Mouse (Mus musculus) liver, postnatal 0 days (tissue): Measurements from ENCODE around the gene Il13.

Experiments
- CTCF ChIP-seq: sonication (generic); IDR thresholded peaks from 2 replicates; pipeline ENCODE4 v1.5.1; 2016; ENCODE audit warnings: antibody characterized with exemption, low read depth
- EP300 ChIP-seq: IDR thresholded peaks from 2 replicates; pipeline ENCODE4 v1.6.1; 2016; ENCODE audit warnings: antibody characterized with exemption, low read depth, mild to moderate bottlenecking

DNA sequence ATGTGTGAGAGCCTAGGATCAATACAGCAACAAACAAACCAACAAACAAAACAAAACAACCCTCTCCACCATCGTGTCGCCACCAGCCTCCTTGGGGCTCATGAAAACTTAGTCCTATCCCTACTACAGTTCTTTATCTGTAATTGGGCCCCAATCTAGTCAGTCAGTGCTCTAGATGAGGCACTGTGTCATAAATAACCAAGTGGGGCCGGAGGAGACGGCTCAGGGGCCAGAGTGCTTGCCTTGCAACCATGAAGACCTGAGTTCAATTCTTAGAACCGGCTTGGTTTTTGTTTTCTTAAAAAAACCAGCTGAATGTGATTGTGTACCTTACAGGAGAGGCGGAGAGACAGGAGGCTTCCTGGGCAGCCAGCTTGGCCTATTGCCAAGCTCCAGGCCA lies 19.3 kb downstream of the Il13 start:
- TF ChIP-seq CTCF (no peak), EP300 (no peak)
